Mouse (Mus musculus) lung, adult 2 months (tissue): ENCODE results near the gene Myo9b. TPM values are rescaled to one million over a fixed set of nuclear protein-coding genes. Genes with fewer than 3 reads are reported as not detected.
"Not testable (repeated sequence)": the region's sequence is repeated elsewhere in the genome, so short reads cannot be mapped to it uniquely, and the experiment has no call there.

Experiments
- DNase-seq: peaks from one replicate; pipeline ENCODE4 v3.0.0; 2022
- H3K4me1 ChIP-seq: fragments of 200-500 bp; 2 replicates; pipeline ENCODE4 v1.6.1; 2011; ENCODE audit warnings: low read length; ENCODE audit not compliant: control insufficient read depth, insufficient read depth
- H3K4me3 ChIP-seq: fragments of 200-500 bp; replicated peaks from 2 replicates; pipeline ENCODE3; 2011; ENCODE audit warnings: low read depth, mild to moderate bottlenecking, control low read depth, low read length; ENCODE audit errors: extremely low read depth
- CTCF ChIP-seq: fragments of 200-500 bp; IDR thresholded peaks from 2 replicates; pipeline ENCODE4 v1.5.1; 2011; ENCODE audit warnings: mild to moderate bottlenecking, low read length, control low read depth; ENCODE audit not compliant: insufficient read depth
- POLR2A ChIP-seq: fragments of 200-500 bp; IDR thresholded peaks from 2 replicates; pipeline ENCODE4 v1.6.1; 2011; ENCODE audit warnings: low read depth, mild to moderate bottlenecking, control low read depth, low read length, borderline replicate concordance; ENCODE audit errors: extremely low read depth
- WGBS: fragments of 180-500 bp; shearing (Covaris S2); methylation state at CpG from one replicate; pipeline ENCODE4 v1.1.7; 2018; 5-methylcytosine and 5-hydroxymethylcytosine counted together
- polyA plus RNA-seq: library from polyadenylated mRNA; depleted of rRNA; stranded (reverse); fragments of >200 nt; gene quantifications from 2 replicates; pipeline ENCODE4 v1.2.3, GENCODE M21; 2012

The Myo9b gene
- polyA plus RNA-seq, 1 experiment: 37.6 TPM

GRCm38 (mm10) chr8:71315972-71316371 is 43.5 kb downstream of the Myo9b start:
- TF ChIP-seq CTCF (no peak), POLR2A (no peak)
- WGBS: 85% methylated on average over 5 of the region's 5 CpGs
- DNase-seq: no peak
- H3K4me1 ChIP-seq: peaks cover 13% of the 10 kb centered on the region
- no peak overlapping the region for H3K4me3 ChIP-seq

- TF ChIP-seq POLR2A (no peak), CTCF (no peak)
- Histone ChIP-seq H3K4me1 (peaks cover 13% of the 10 kb centered on the region), H3K4me3 (no peak overlapping the region)
- no peak for DNase-seq
These were observed 44.0 kb downstream of the Myo9b start for GRCm38 (mm10) chr8:71316486-71317031.

GRCm38 (mm10) chr8:71318610-71319009 is 46.1 kb downstream of the Myo9b start:
- H3K4me3 ChIP-seq, H3K4me1 ChIP-seq, DNase-seq: not testable (repeated sequence)
- WGBS: 83% methylated on average over 5 of the region's 5 CpGs

GRCm38 (mm10) chr8:71319760-71320159 is 47.2 kb downstream of the Myo9b start:
- not testable (repeated sequence) for H3K4me3 ChIP-seq, DNase-seq
- WGBS: 91% methylated on average over 2 of the region's 2 CpGs

GRCm38 (mm10) chr8:71322939-71323338 is 50.4 kb downstream of the Myo9b start:
- DNase-seq: no peak
- 83% methylated on average over 3 of the region's 3 CpGs for WGBS
- H3K4me3 ChIP-seq: no peak overlapping the region
- no peak for TF ChIP-seq POLR2A
- no peak for TF ChIP-seq CTCF
- H3K4me1 ChIP-seq: no peaks in the 10 kb centered on the region

More at GRCm38 (mm10) chr8:71319760-71320159, 47.2 kb downstream of the Myo9b start:
- H3K4me1 ChIP-seq: not testable (repeated sequence)

- Histone ChIP-seq H3K4me1 (no peaks in the 10 kb centered on the region), H3K4me3 (no peak overlapping the region)
- TF ChIP-seq CTCF (peak; percentile 67), POLR2A (no peak)
- DNase-seq: peak; percentile 40
- WGBS: 47% methylated on average over 1 of the region's 1 CpGs
These were observed 52.3 kb downstream of the Myo9b start for GRCm38 (mm10) chr8:71324848-71325247.

GRCm38 (mm10) chr8:71337834-71338233 is 65.3 kb downstream of the Myo9b start:
- WGBS: 91% methylated on average over 6 of the region's 6 CpGs

GRCm38 (mm10) chr8:71340625-71341024 is 68.1 kb downstream of the Myo9b start:
- TF ChIP-seq POLR2A: no peak
- TF ChIP-seq CTCF: peak; percentile 44
- peak; percentile 27 for DNase-seq
- WGBS: 86% methylated on average over 5 of the region's 5 CpGs
- Histone ChIP-seq H3K4me3 (no peak overlapping the region), H3K4me1 (no peaks in the 10 kb centered on the region)

More at GRCm38 (mm10) chr8:71337834-71338233, 65.3 kb downstream of the Myo9b start:
- not testable (repeated sequence) for H3K4me1 ChIP-seq, H3K4me3 ChIP-seq, DNase-seq

- no peaks in the 10 kb centered on the region for H3K4me1 ChIP-seq
- no peak for TF ChIP-seq CTCF
- no peak for TF ChIP-seq POLR2A
- no peak for DNase-seq
- 64% methylated on average over 1 of the region's 1 CpGs for WGBS
- H3K4me3 ChIP-seq: no peak overlapping the region
These were observed 74.1 kb downstream of the Myo9b start for GRCm38 (mm10) chr8:71346581-71346980.

GRCm38 (mm10) chr8:71351117-71351516 is 78.6 kb downstream of the Myo9b start:
- TF ChIP-seq POLR2A: no peak
- no peak for TF ChIP-seq CTCF
- WGBS: 70% methylated on average over 3 of the region's 3 CpGs
- Histone ChIP-seq H3K4me1 (no peaks in the 10 kb centered on the region), H3K4me3 (no peak overlapping the region)
- no peak for DNase-seq

- 92% methylated on average over 1 of the region's 1 CpGs for WGBS
- no peak for TF ChIP-seq CTCF
- TF ChIP-seq POLR2A: no peak
- DNase-seq: no peak
- no peak overlapping the region for H3K4me3 ChIP-seq
- H3K4me1 ChIP-seq: no peaks in the 10 kb centered on the region
These were observed 79.0 kb downstream of the Myo9b start for GRCm38 (mm10) chr8:71351520-71351919.
